Mouse (Mus musculus): ENCODE results near the gene Mlf1. TPM values are rescaled to one million over a fixed set of nuclear protein-coding genes. Genes with fewer than 3 reads are reported as not detected.
A peak's percentile ranks its signal among the peaks of the same experiment; 100 is the strongest.

The Mlf1 gene
- polyA plus RNA-seq, 1 experiment from 2014 or later: 1.2 TPM

- no peak overlapping the region for H3K4me3 ChIP-seq (ENCODE audit: low read depth, low read length)
- no peak for ATAC-seq
- no peak for TF ChIP-seq CTCF (IDR thresholded peaks at IDR 0.05; ENCODE audit: low read depth)
- no peak for TF ChIP-seq EP300 (IDR thresholded peaks at IDR 0.05; ENCODE audit: low read depth)
- H3K4me2 ChIP-seq (ENCODE audit: low read depth, low read length): no peak overlapping the region
- 0 out of 2 replicates have a peak, but pooled peaks cover 4% of the 10 kb centered on the region for H3K36me3 ChIP-seq (replicated peaks; ENCODE audit: insufficient read depth, low read length)
- no peak overlapping the region for H3K9ac ChIP-seq (replicated peaks)
- H3K27ac ChIP-seq (ENCODE audit: low read depth): no peak overlapping the region
- WGBS (ENCODE audit: insufficient replicate concordance): 81% methylated on average over 12 of the region's 12 CpGs
- no peaks in the 10 kb centered on the region for H3K4me1 ChIP-seq (ENCODE audit: insufficient read depth)
- no peak for DNase-seq
- no peaks in the 10 kb centered on the region for H3K9me3 ChIP-seq (ENCODE audit: low read length)
- no peaks in the 10 kb centered on the region for H3K27me3 ChIP-seq (ENCODE audit: insufficient read depth, low read length)
These were observed 22.3 kb upstream of the Mlf1 start for GRCm38 (mm10) chr3:67351406-67352127.

DNA sequence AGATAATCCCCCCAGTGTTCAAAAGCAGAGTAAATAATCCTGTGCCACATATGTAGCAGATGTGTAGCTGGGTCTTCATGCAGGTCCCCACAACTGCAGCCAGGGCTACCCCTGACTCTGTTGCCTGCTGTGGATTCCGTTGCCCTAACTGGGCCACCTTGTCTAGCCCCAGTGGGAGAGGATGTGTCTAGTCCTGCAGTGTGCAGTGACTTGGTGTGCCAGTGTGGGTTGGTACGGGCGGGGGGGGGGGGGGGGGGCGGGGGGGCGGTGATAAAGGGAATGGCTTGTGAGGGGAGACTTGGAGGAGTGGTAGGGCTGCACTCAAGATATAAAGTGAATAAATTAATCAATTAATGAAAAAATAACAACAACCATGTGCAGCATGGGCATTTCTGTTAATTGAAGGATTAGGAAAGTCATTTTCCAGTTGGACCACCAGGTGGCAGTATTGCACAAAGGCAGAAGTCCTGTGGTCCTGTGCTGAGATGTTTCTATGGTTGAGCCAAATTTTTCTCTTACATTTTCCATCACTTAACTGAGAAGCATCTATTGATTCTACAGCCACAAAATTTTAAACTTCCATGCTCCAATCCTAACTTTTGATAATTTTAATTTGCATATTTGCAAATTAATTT, 21.7 kb upstream of the Mlf1 start:
- Histone ChIP-seq H3K27me3 (ENCODE audit: insufficient read depth, low read length) (no peaks in the 10 kb centered on the region), H3K4me2 (ENCODE audit: low read depth, low read length) (no peak overlapping the region), H3K36me3 (replicated peaks; ENCODE audit: insufficient read depth, low read length) (peaks cover 7% of the 10 kb centered on the region; the same call in 1 of the 2 replicates), H3K4me1 (ENCODE audit: insufficient read depth) (no peaks in the 10 kb centered on the region), H3K9ac (replicated peaks) (no peak overlapping the region), H3K4me3 (ENCODE audit: low read depth, low read length) (no peak overlapping the region), H3K9me3 (ENCODE audit: low read length) (no peaks in the 10 kb centered on the region), H3K27ac (ENCODE audit: low read depth) (no peak overlapping the region)
- DNase-seq: peak; percentile 44
- TF ChIP-seq CTCF (IDR thresholded peaks at IDR 0.05; ENCODE audit: low read depth) (peak; percentile 83), EP300 (IDR thresholded peaks at IDR 0.05; ENCODE audit: low read depth) (no peak)
- ATAC-seq: no peak
- WGBS (ENCODE audit: insufficient replicate concordance): 42% methylated on average over 4 of the region's 5 CpGs

- no peak for TF ChIP-seq EP300 (IDR thresholded peaks at IDR 0.05; ENCODE audit: low read depth)
- TF ChIP-seq CTCF (IDR thresholded peaks at IDR 0.05; ENCODE audit: low read depth): no peak
- H3K9ac ChIP-seq (replicated peaks): no peak overlapping the region
- DNase-seq: no peak
- H3K27ac ChIP-seq (ENCODE audit: low read depth): no peak overlapping the region
- no peaks in the 10 kb centered on the region for H3K27me3 ChIP-seq (ENCODE audit: insufficient read depth, low read length)
- no peaks in the 10 kb centered on the region for H3K9me3 ChIP-seq (ENCODE audit: low read length)
- peaks cover 9% of the 10 kb centered on the region; the same call in 1 of the 2 replicates for H3K36me3 ChIP-seq (replicated peaks; ENCODE audit: insufficient read depth, low read length)
- ATAC-seq: no peak
- no peaks in the 10 kb centered on the region for H3K4me1 ChIP-seq (ENCODE audit: insufficient read depth)
- 74% methylated on average over 3 of the region's 3 CpGs for WGBS (ENCODE audit: insufficient replicate concordance)
- no peak overlapping the region for H3K4me3 ChIP-seq (ENCODE audit: low read depth, low read length)
- no peak overlapping the region for H3K4me2 ChIP-seq (ENCODE audit: low read depth, low read length)
These were observed 21.1 kb upstream of the Mlf1 start for GRCm38 (mm10) chr3:67352763-67353149.

DNA sequence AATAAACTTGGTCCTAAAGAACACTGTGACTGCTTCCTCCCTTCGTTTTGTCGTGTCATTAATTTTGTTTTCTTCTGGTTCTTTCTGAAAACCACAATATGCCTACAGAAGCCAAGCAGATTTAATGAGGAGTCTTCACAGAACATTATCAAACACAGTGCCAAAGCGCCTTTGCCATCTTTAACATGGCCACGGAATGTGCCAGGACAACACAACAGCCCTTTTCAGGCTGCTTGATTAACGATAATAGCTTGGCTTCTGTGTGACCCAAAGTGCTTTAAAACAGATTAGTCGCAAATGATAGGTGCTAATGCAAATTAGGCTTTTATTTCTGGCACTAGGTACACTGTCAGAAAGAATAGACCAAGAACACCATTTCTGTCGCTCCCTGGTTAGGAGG, 15.5 kb upstream of the Mlf1 start:
- Histone ChIP-seq H3K4me2 (ENCODE audit: low read depth, low read length) (no peak overlapping the region), H3K9me3 (ENCODE audit: low read length) (peaks cover 2% of the 10 kb centered on the region; the same call in 1 of the 2 replicates), H3K4me3 (ENCODE audit: low read depth, low read length) (no peak overlapping the region), H3K36me3 (replicated peaks; ENCODE audit: insufficient read depth, low read length) (peaks cover 9% of the 10 kb centered on the region), H3K27ac (ENCODE audit: low read depth) (no peak overlapping the region), H3K9ac (replicated peaks) (no peak overlapping the region), H3K27me3 (ENCODE audit: insufficient read depth, low read length) (no peaks in the 10 kb centered on the region), H3K4me1 (ENCODE audit: insufficient read depth) (no peaks in the 10 kb centered on the region)
- TF ChIP-seq CTCF (IDR thresholded peaks at IDR 0.05; ENCODE audit: low read depth) (no peak), EP300 (IDR thresholded peaks at IDR 0.05; ENCODE audit: low read depth) (no peak)
- DNase-seq: no peak
- no peak for ATAC-seq
- WGBS (ENCODE audit: insufficient replicate concordance): 82% methylated on average over 7 of the region's 7 CpGs

DNA sequence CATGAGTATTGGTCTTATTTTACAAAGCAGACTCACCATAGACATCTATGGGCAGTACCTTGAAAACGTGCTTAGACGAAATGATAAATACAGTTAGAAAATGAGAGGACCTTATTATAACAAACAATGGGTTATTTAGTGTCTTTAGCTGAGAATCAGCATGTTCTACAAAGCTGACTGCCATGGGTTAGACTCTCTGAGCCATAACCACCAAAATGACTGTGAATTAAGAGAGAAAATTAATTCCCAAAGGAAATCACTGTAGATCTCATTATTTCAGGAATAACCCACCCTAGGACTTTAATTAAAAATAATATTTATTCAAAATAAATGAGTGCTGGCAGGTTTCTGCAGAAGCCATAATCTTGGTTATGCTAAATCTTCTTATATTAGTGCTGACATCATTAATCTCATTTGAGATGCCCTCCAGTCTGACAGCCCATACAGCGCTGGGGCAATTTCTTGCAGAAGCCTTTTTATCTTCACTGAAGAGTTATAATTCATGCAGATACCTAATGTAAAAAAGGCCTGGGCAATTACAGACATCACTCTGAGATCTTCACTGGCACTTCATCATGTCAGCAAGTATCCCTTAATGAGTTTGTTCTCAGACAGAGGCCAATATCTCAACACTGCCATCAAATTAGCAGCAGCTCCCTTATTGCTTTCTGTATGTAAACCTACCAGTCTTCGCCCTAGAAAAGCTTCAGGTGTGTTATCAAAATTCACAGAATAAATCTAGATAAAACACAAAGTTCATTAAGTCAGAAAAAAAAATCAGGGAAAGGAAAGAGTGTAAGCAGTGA, 7.6 kb upstream of the Mlf1 start:
- no peaks in the 10 kb centered on the region for H3K27me3 ChIP-seq (ENCODE audit: insufficient read depth, low read length)
- no peaks in the 10 kb centered on the region for H3K4me1 ChIP-seq (ENCODE audit: insufficient read depth)
- 70% methylated on average over 4 of the region's 4 CpGs for WGBS (ENCODE audit: insufficient replicate concordance)
- H3K9me3 ChIP-seq (ENCODE audit: low read length): no peaks in the 10 kb centered on the region
- ATAC-seq (no peak), DNase-seq (no peak)
- H3K9ac ChIP-seq (replicated peaks): no peak overlapping the region
- TF ChIP-seq CTCF (IDR thresholded peaks at IDR 0.05; ENCODE audit: low read depth) (no peak), EP300 (IDR thresholded peaks at IDR 0.05; ENCODE audit: low read depth) (no peak)
- no peaks in the 10 kb centered on the region for H3K36me3 ChIP-seq (replicated peaks; ENCODE audit: insufficient read depth, low read length)
- H3K27ac ChIP-seq (ENCODE audit: low read depth): no peak overlapping the region
- no peak overlapping the region for H3K4me2 ChIP-seq (ENCODE audit: low read depth, low read length)
- H3K4me3 ChIP-seq (ENCODE audit: low read depth, low read length): no peak overlapping the region

- no peaks in the 10 kb centered on the region for H3K36me3 ChIP-seq (replicated peaks; ENCODE audit: insufficient read depth, low read length)
- ATAC-seq: no peak
- DNase-seq: no peak
- H3K9ac ChIP-seq (replicated peaks): no peak overlapping the region
- no peak overlapping the region for H3K4me3 ChIP-seq (ENCODE audit: low read depth, low read length)
- H3K4me1 ChIP-seq (ENCODE audit: insufficient read depth): no peaks in the 10 kb centered on the region
- H3K9me3 ChIP-seq (ENCODE audit: low read length): no peaks in the 10 kb centered on the region
- TF ChIP-seq CTCF (IDR thresholded peaks at IDR 0.05; ENCODE audit: low read depth): no peak
- no peaks in the 10 kb centered on the region for H3K27me3 ChIP-seq (ENCODE audit: insufficient read depth, low read length)
- H3K27ac ChIP-seq (ENCODE audit: low read depth): no peak overlapping the region
- WGBS (ENCODE audit: insufficient replicate concordance): 75% methylated on average over 6 of the region's 6 CpGs
- no peak overlapping the region for H3K4me2 ChIP-seq (ENCODE audit: low read depth, low read length)
These were observed 6.4 kb upstream of the Mlf1 start for GRCm38 (mm10) chr3:67367481-67367880.
